Mouse (Mus musculus) kidney, adult 2 months (tissue): ENCODE results near the gene Trpc1.

Source experiments
- CTCF ChIP-seq: fragments of 200-500 bp; conservative IDR thresholded peaks from 2 replicates; pipeline ENCODE4 v1.5.1; 2011; ENCODE audit warnings: low read depth, mild to moderate bottlenecking, control low read depth, low read length, moderate library complexity, mixed read lengths; ENCODE audit not compliant: insufficient read depth, insufficient read length
- POLR2A ChIP-seq: fragments of 200-500 bp; IDR thresholded peaks from one replicate; pipeline ENCODE4 v1.6.1; 2011; ENCODE audit warnings: low read depth, low read length, control low read depth

DNA sequence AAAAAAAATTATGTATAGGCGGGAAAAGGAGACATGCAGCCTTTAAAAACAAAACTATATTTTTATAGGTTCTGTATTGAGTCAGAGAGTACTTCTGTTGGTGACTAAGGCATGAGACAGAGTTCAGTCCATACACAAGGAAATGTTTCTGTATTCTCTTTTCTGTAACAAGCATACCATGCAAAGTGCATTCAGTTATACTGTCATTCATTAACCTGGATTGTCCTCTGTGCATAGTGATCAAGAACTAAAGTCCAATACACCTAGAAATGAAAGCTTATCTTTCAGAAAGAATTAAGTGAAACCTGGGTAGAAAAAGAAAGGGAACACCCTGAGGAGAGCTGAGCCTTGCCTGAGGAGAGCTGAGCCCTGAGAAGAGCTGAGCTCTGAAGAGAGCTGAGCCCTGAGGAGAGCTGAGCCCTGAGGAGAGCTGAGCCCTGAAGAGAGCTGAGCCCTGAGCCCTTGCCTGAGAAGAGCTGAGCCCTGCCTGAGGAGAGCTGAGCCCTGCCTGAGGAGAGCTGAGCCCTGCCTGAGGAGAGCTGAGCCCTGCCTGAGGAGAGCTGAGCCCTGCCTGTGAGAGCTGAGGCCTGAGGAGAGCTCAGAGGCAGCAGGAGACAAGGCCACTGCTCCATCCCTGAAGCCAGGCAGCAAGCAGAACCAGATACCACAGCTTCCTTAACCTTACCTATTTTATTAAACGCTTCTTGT lies 45.1 kb upstream of the Trpc1 start:
- TF ChIP-seq POLR2A (no peak), CTCF (no peak)
